Mouse (Mus musculus) spleen, adult 2 months (tissue): ENCODE measurements around the gene Olfr447. TPM values are rescaled to one million over a fixed set of nuclear protein-coding genes. Genes with fewer than 3 reads are reported as not detected.

ENCODE experiments used
- DNase-seq, 2 experiments: peaks; one replicate each; pipeline versions ENCODE4 v3.0.0 to v3.0.0-alpha.2; 2012 to 2021; ENCODE audit warnings: low spot score in 2 of 2, low read depth in 1 of 2
- H3K27ac ChIP-seq: fragments of 200-500 bp; 2 replicates; pipeline ENCODE4 v1.5.1; 2012; ENCODE audit warnings: low read length, inconsistent platforms; ENCODE audit not compliant: insufficient read depth
- H3K27me3 ChIP-seq: fragments of 200-500 bp; 2 replicates; pipeline ENCODE4 v1.6.1; 2012; ENCODE audit warnings: mild to moderate bottlenecking, moderate library complexity, low read length, inconsistent platforms; ENCODE audit not compliant: control insufficient read depth, insufficient read depth
- H3K36me3 ChIP-seq: fragments of 200-500 bp; 2 replicates; pipeline ENCODE4 v1.6.1; 2012; ENCODE audit warnings: mild to moderate bottlenecking, low read length, inconsistent platforms; ENCODE audit not compliant: control insufficient read depth, insufficient read depth
- H3K4me1 ChIP-seq: fragments of 200-500 bp; 2 replicates; pipeline ENCODE4 v1.6.1; 2011; ENCODE audit warnings: inconsistent platforms; ENCODE audit not compliant: control insufficient read depth, insufficient read depth, insufficient read length
- H3K4me3 ChIP-seq: fragments of 200-500 bp; 2 replicates; pipeline ENCODE4 v1.5.1; 2011; ENCODE audit warnings: mild to moderate bottlenecking, inconsistent platforms; ENCODE audit not compliant: insufficient read depth, insufficient read length; ENCODE audit errors: extremely low read depth
- CTCF ChIP-seq: fragments of 200-500 bp; IDR thresholded peaks from 2 replicates; pipeline ENCODE4 v1.5.1; 2011; ENCODE audit warnings: mild to moderate bottlenecking, inconsistent platforms; ENCODE audit not compliant: insufficient read depth, insufficient read length, insufficient replicate concordance; ENCODE audit errors: extremely low read depth
- POLR2A ChIP-seq: fragments of 200-500 bp; IDR thresholded peaks from 2 replicates; pipeline ENCODE4 v1.6.1; 2011; ENCODE audit warnings: low read depth, low read length, inconsistent platforms
- WGBS: fragments of 180-500 bp; shearing (Covaris S2); methylation state at CpG from one replicate; pipeline ENCODE4 v1.1.7; 2018; 5-methylcytosine and 5-hydroxymethylcytosine counted together
- polyA plus RNA-seq: library from polyadenylated mRNA; depleted of rRNA; stranded (reverse); fragments of >200 nt; gene quantifications from 2 replicates; pipeline ENCODE4 v1.2.3, GENCODE M21; 2012; rRNA removed

Olfr447 gene
- polyA plus RNA-seq, 1 experiment: not detected

DNA sequence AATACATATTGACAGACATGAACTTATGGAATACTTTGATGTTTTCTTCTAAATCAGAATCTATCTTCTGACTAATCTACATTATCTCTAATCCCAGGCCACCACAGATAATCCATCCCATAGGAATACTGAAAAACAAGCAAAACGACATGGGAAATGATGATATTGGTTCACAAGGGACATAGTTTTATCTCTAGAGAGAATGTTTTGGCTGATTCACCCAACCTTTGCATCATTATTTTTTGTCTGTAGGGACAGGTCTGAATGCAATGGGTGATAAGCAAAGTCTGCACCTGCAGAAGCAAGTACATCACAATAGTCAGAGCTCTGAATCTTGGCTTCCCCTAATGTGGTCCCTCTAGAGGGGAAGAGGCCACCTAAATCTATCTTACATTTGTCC is 40.1 kb downstream of the Olfr447 start, which contains the start of gene Olfr444:
Gene Olfr444 (plus strand): TSS at position 301 of the 400 bp plus-strand sequence.
- no peak for DNase-seq
- TF ChIP-seq POLR2A: no peak
- TF ChIP-seq CTCF: no peak
- Histone ChIP-seq H3K27me3 (no peaks in the 10 kb centered on the region), H3K36me3 (no peaks in the 10 kb centered on the region), H3K4me1 (no peaks in the 10 kb centered on the region), H3K4me3 (no peak within 1 kb of the TSS), H3K27ac (no peak within 1 kb of the TSS)
- WGBS: 75% methylated on average over 1 of the region's 1 CpGs

Other genes starting within 250 kb of the Olfr447 start
- 2.5 and 2.9 TPM in 2 replicates for gene Tcaf1, start 198.8 kb upstream of the Olfr447 start, polyA plus RNA-seq
- gene Olfr453, start 169.5 kb upstream of the Olfr447 start, polyA plus RNA-seq: not detected in 2 replicates
- gene Olfr38, start 152.5 kb upstream of the Olfr447 start, polyA plus RNA-seq: not detected in 2 replicates
- gene Olfr452, start 123.8 kb upstream of the Olfr447 start, polyA plus RNA-seq: not detected in 2 replicates
- gene Olfr450, start 96.9 kb upstream of the Olfr447 start, polyA plus RNA-seq: not detected in 2 replicates
- not detected in 2 replicates for gene Olfr449, start 74.5 kb upstream of the Olfr447 start, polyA plus RNA-seq
- not detected in 2 replicates for gene Olfr448, start 18.4 kb upstream of the Olfr447 start, polyA plus RNA-seq
- gene Olfr446, start 12.5 kb downstream of the Olfr447 start, polyA plus RNA-seq: not detected in 2 replicates
- not detected in 2 replicates for gene Olfr444, start 40.2 kb downstream of the Olfr447 start, polyA plus RNA-seq
- gene Olfr441, start 197.5 kb downstream of the Olfr447 start, polyA plus RNA-seq: not detected in 2 replicates
- not detected in 2 replicates for gene Olfr237-ps1, start 237.7 kb downstream of the Olfr447 start, polyA plus RNA-seq